Mouse (Mus musculus) heart, postnatal 0 days (tissue): ENCODE results near the gene Abi2.

Experiments used
- CTCF ChIP-seq: IDR thresholded peaks from 2 replicates; pipeline ENCODE4 v1.5.1; 2016; ENCODE audit warnings: antibody characterized with exemption, control low read depth, low read depth
- EP300 ChIP-seq: IDR thresholded peaks from 2 replicates; pipeline ENCODE4 v1.6.1; 2016; ENCODE audit warnings: antibody characterized with exemption, low read depth

GRCm38 (mm10) chr1:60492404-60492803 is 83.0 kb downstream of the Abi2 start:
- no peak for TF ChIP-seq CTCF
- TF ChIP-seq EP300: no peak
